Mouse (Mus musculus): ENCODE measurements around the gene Tpmt.

Gene Tpmt

GRCm38 (mm10) chr13:46975031-46975551 is 69.4 kb downstream of the Tpmt start:
- DNase-seq: no peak
